In genomic region chr12:56890891-56891726, GRCm38 (mm10) we compare ENCODE assay signal across 19 mouse cellular contexts.
DNase-seq lines count a peak whose midpoint lies in the region; ATAC-seq and TF ChIP-seq lines count a peak whose summit lies in the region.
"Had no signal": no experiment of that assay in that cellular context is flagged by ENCODE, and none has a peak within 500 bp of the region (broad histone marks: within the 10 kb centered on the region; RNA-seq: fewer than 3 reads in every experiment).

No protein-coding gene starts in this region.

- H3K27me3 ChIP-seq in kidney, embryonic 15.5 days, result no peaks in the 10 kb centered on the region
- no peaks in the 10 kb centered on the region for H3K27me3 ChIP-seq in midbrain, postnatal 0 days (ENCODE audit: insufficient read depth, low read length)
- H3K27me3 ChIP-seq in midbrain, embryonic 16.5 days (ENCODE audit: control insufficient read depth, insufficient read depth, low read depth, low read length), result no peaks in the 10 kb centered on the region
- H3K27me3 ChIP-seq: embryonic facial prominence, embryonic 13.5 days; forebrain, embryonic 12.5 days; hindbrain, embryonic 12.5 days; intestine, embryonic 15.5 days had no signal

- no peak overlapping the region for H3K9ac ChIP-seq in kidney, embryonic 15.5 days
- no peak overlapping the region for H3K9ac ChIP-seq in midbrain, postnatal 0 days (replicated peaks; ENCODE audit: low read length, poor library complexity, severe bottlenecking)
- H3K9ac ChIP-seq in midbrain, embryonic 16.5 days (ENCODE audit: low read depth, low read length), result no peak overlapping the region
- H3K9ac ChIP-seq: embryonic facial prominence, embryonic 13.5 days; forebrain, embryonic 12.5 days; hindbrain, embryonic 12.5 days; intestine, embryonic 15.5 days had no signal

- peak; percentile 33 to 52 for DNase-seq in cerebellum, postnatal 25 days
- no peak for DNase-seq in cerebellum, adult 9-10 months
- DNase-seq in kidney, adult 9 months, result no peak
- peak; percentile 19 for DNase-seq in midbrain, postnatal 0 days (ENCODE audit: low spot score)
- DNase-seq: adrenal gland, adult 8-10 months; adrenal gland, postnatal 36 days; cerebellum, adult 9-11 months; gastrocnemius, postnatal 10 days; heart, adult 18-20 months; heart, postnatal 10 days; heart, postnatal 4 days had no signal

- no peak overlapping the region for H3K4me2 ChIP-seq in kidney, embryonic 15.5 days
- H3K4me2 ChIP-seq in midbrain, postnatal 0 days (ENCODE audit: low read depth, low read length, poor library complexity, severe bottlenecking), result no peak overlapping the region
- no peak overlapping the region for H3K4me2 ChIP-seq in midbrain, embryonic 16.5 days (ENCODE audit: low read length)
- H3K4me2 ChIP-seq: embryonic facial prominence, embryonic 13.5 days; forebrain, embryonic 12.5 days; hindbrain, embryonic 12.5 days; intestine, embryonic 15.5 days had no signal

- no peak overlapping the region for H3K27ac ChIP-seq in kidney, embryonic 15.5 days
- H3K27ac ChIP-seq in midbrain, postnatal 0 days (ENCODE audit: low read depth, low read length), result no peak overlapping the region
- no peak overlapping the region for H3K27ac ChIP-seq in midbrain, embryonic 16.5 days (ENCODE audit: low read length)
- H3K27ac ChIP-seq: embryonic facial prominence, embryonic 13.5 days; forebrain, embryonic 12.5 days; heart, embryonic 10.5 days; hindbrain, embryonic 12.5 days; intestine, embryonic 15.5 days had no signal

- peak; percentile 83 for ATAC-seq in kidney, embryonic 15.5 days (replicated peaks; ENCODE audit: low FRiP score)
- no peak for ATAC-seq in midbrain, postnatal 0 days (ENCODE audit: low FRiP score)
- ATAC-seq in midbrain, embryonic 16.5 days, result no peak
- ATAC-seq: forebrain, embryonic 16.5 days; intestine, embryonic 15.5 days had no signal

- no peaks in the 10 kb centered on the region for H3K9me3 ChIP-seq in kidney, embryonic 15.5 days (replicated peaks)
- no peaks in the 10 kb centered on the region for H3K9me3 ChIP-seq in midbrain, postnatal 0 days (ENCODE audit: low read length)
- H3K9me3 ChIP-seq in midbrain, embryonic 16.5 days (replicated peaks; ENCODE audit: control insufficient read depth, low read length, poor library complexity, severe bottlenecking), result no peaks in the 10 kb centered on the region
- H3K9me3 ChIP-seq: embryonic facial prominence, embryonic 13.5 days; forebrain, embryonic 12.5 days; heart, embryonic 10.5 days; hindbrain, embryonic 12.5 days; intestine, embryonic 15.5 days had no signal

- H3K4me1 ChIP-seq in kidney, embryonic 15.5 days, result no peaks in the 10 kb centered on the region
- H3K4me1 ChIP-seq in midbrain, postnatal 0 days (ENCODE audit: insufficient read depth, low read length), result 0 out of 2 replicates have a peak, but pooled peaks cover 3% of the 10 kb centered on the region
- no peaks in the 10 kb centered on the region for H3K4me1 ChIP-seq in midbrain, embryonic 16.5 days (ENCODE audit: control insufficient read depth, insufficient read depth, low read length)
- H3K4me1 ChIP-seq: embryonic facial prominence, embryonic 13.5 days; forebrain, embryonic 12.5 days; heart, embryonic 10.5 days; hindbrain, embryonic 12.5 days; intestine, embryonic 15.5 days had no signal

- no peak overlapping the region for H3K4me3 ChIP-seq in kidney, embryonic 15.5 days (replicated peaks)
- no peak overlapping the region for H3K4me3 ChIP-seq in midbrain, postnatal 0 days (ENCODE audit: low read depth, low read length)
- no peak overlapping the region for H3K4me3 ChIP-seq in midbrain, embryonic 16.5 days (ENCODE audit: low read depth, low read length)
- H3K4me3 ChIP-seq: embryonic facial prominence, embryonic 13.5 days; forebrain, embryonic 12.5 days; heart, embryonic 10.5 days; hindbrain, embryonic 12.5 days; intestine, embryonic 15.5 days had no signal

- whole genome bisulfite sequencing in kidney, embryonic 15.5 days, result 27% methylated on average over 6 of the region's 6 CpGs
- 74% methylated on average over 6 of the region's 6 CpGs for WGBS in midbrain, postnatal 0 days
- WGBS in midbrain, embryonic 16.5 days, result 77% methylated on average over 6 of the region's 6 CpGs

- no peak for TF ChIP-seq CTCF in midbrain, postnatal 0 days (IDR thresholded peaks at IDR 0.05)

- H3K36me3 ChIP-seq in kidney, embryonic 15.5 days, result no peaks in the 10 kb centered on the region
- H3K36me3 ChIP-seq in midbrain, postnatal 0 days (ENCODE audit: insufficient read depth, low read length), result no peaks in the 10 kb centered on the region
- no peaks in the 10 kb centered on the region for H3K36me3 ChIP-seq in midbrain, embryonic 16.5 days (ENCODE audit: control insufficient read depth, insufficient read depth, low read length)
- H3K36me3 ChIP-seq: embryonic facial prominence, embryonic 13.5 days; forebrain, embryonic 12.5 days; heart, embryonic 10.5 days; hindbrain, embryonic 12.5 days; intestine, embryonic 15.5 days had no signal

Comparison
In these comparisons a context has a peak if more than half of its experiments do, and no peak if none do; other contexts are left out.
1. DNase-seq: peak in cerebellum, postnatal 25 days (2 of 2) and midbrain, postnatal 0 days (single experiment); none in cerebellum, adult 9-10 months (single experiment) and kidney, adult 9 months (single experiment).